Mouse (Mus musculus) limb, embryonic 12.5 days (tissue): ENCODE data around the gene Slc35f3. TPM values are rescaled to one million over a fixed set of nuclear protein-coding genes. Genes with fewer than 3 reads are reported as not detected.

Experiments used
- ATAC-seq: fragments of 200-750 bp; cut with Nextera tagmentation; 2 replicates; pipeline ENCODE4 v1.8.0; 2017; ENCODE audit warnings: low read depth, moderate TSS enrichment; ENCODE audit not compliant: insufficient number of reproducible peaks, insufficient read depth, low FRiP score, low TSS enrichment
- H3K27ac ChIP-seq: fragments of 300-500 bp; sonication (generic); 2 replicates; pipeline ENCODE4 v1.5.1; 2016; ENCODE audit warnings: mild to moderate bottlenecking, moderate library complexity
- H3K27me3 ChIP-seq: fragments of 300-500 bp; sonication (generic); 2 replicates; pipeline ENCODE4 v1.6.1; 2016; ENCODE audit warnings: mild to moderate bottlenecking, moderate library complexity
- H3K36me3 ChIP-seq: fragments of 300-500 bp; sonication (generic); 2 replicates; pipeline ENCODE4 v1.6.1; 2016; ENCODE audit warnings: mild to moderate bottlenecking, moderate library complexity
- H3K4me1 ChIP-seq: fragments of 300-500 bp; sonication (generic); replicated peaks from 2 replicates; pipeline ENCODE4 v1.6.1; 2016
- H3K4me2 ChIP-seq: fragments of 300-500 bp; sonication (generic); 2 replicates; pipeline ENCODE4 v1.6.1; 2016; ENCODE audit warnings: mild to moderate bottlenecking, moderate library complexity
- H3K4me3 ChIP-seq: fragments of 300-500 bp; sonication (generic); replicated peaks from 2 replicates; pipeline ENCODE4 v1.5.1; 2016; ENCODE audit warnings: mild to moderate bottlenecking
- H3K9ac ChIP-seq: fragments of 300-500 bp; sonication (generic); replicated peaks from 2 replicates; pipeline ENCODE4 v1.6.1; 2016; ENCODE audit warnings: mild to moderate bottlenecking, moderate library complexity
- H3K9me3 ChIP-seq: fragments of 300-500 bp; sonication (generic); 2 replicates; pipeline ENCODE4 v1.6.1; 2016; ENCODE audit warnings: mild to moderate bottlenecking, moderate library complexity
- WGBS: fragments of 180-500 bp; shearing (Covaris S2); methylation state at CpG from one replicate; pipeline ENCODE4 v1.1.7; 2016; 5-methylcytosine and 5-hydroxymethylcytosine counted together
- polyA plus RNA-seq: library from polyadenylated mRNA; unstranded; fragments of >200 nt; fragmentation: Nextera tagmentation; extraction: Ambion mirVana; gene quantifications from 2 replicates; pipeline ENCODE4 v1.2.1, GENCODE M21; 2016

The Slc35f3 gene
- polyA plus RNA-seq, 1 experiment from 2014 or later, result 0.56 TPM

GRCm38 (mm10) chr8:126275886-126276285 is 22.5 kb upstream of the Slc35f3 start:
- Histone ChIP-seq H3K4me3 (no peak overlapping the region), H3K9ac (no peak overlapping the region), H3K9me3 (no peaks in the 10 kb centered on the region), H3K4me2 (no peak overlapping the region), H3K4me1 (no peaks in the 10 kb centered on the region), H3K27me3 (no peaks in the 10 kb centered on the region), H3K36me3 (no peaks in the 10 kb centered on the region), H3K27ac (no peak overlapping the region)
- ATAC-seq, result no peak
- 76% methylated on average over 4 of the region's 4 CpGs for WGBS

GRCm38 (mm10) chr8:126291951-126292350 is 6.4 kb upstream of the Slc35f3 start:
- ATAC-seq, result no peak
- 88% methylated on average over 10 of the region's 10 CpGs for WGBS

GRCm38 (mm10) chr8:126297284-126297845 is 993 bp upstream of the Slc35f3 start:
- Histone ChIP-seq H3K4me3 (no peak overlapping the region), H3K27ac (no peak overlapping the region), H3K4me1 (peaks cover 6% of the 10 kb centered on the region), H3K4me2 (no peak overlapping the region), H3K9ac (no peak overlapping the region), H3K27me3 (peaks cover 45% of the 10 kb centered on the region), H3K36me3 (no peaks in the 10 kb centered on the region), H3K9me3 (no peaks in the 10 kb centered on the region)
- 30% methylated on average over 1 of the region's 1 CpGs for WGBS
- ATAC-seq, result no peak

More at GRCm38 (mm10) chr8:126291951-126292350, 6.4 kb upstream of the Slc35f3 start:
- H3K9me3 ChIP-seq, result no peaks in the 10 kb centered on the region
- no peak overlapping the region for H3K27ac ChIP-seq
- H3K4me3 ChIP-seq, result no peak overlapping the region
- H3K36me3 ChIP-seq, result no peaks in the 10 kb centered on the region
- no peak overlapping the region for H3K4me2 ChIP-seq
- no peaks in the 10 kb centered on the region for H3K4me1 ChIP-seq
- H3K9ac ChIP-seq, result no peak overlapping the region
- H3K27me3 ChIP-seq, result peaks cover 17% of the 10 kb centered on the region; the same call in 1 of the 2 replicates

- Histone ChIP-seq H3K4me3 (no peak overlapping the region), H3K9ac (no peak overlapping the region), H3K4me1 (peaks cover 6% of the 10 kb centered on the region), H3K36me3 (no peaks in the 10 kb centered on the region), H3K9me3 (no peaks in the 10 kb centered on the region), H3K27me3 (peaks cover 48% of the 10 kb centered on the region), H3K4me2 (peak overlapping the region; percentile 97), H3K27ac (no peak overlapping the region)
- no peak for ATAC-seq
- WGBS, result 22% methylated on average over 7 of the region's 7 CpGs
Observed at GRCm38 (mm10) chr8:126299333-126299732, 975 bp downstream of the Slc35f3 start.

- H3K4me1 ChIP-seq, result peaks cover 6% of the 10 kb centered on the region
- peaks cover 48% of the 10 kb centered on the region for H3K27me3 ChIP-seq
- H3K36me3 ChIP-seq, result no peaks in the 10 kb centered on the region
- no peak overlapping the region for H3K4me3 ChIP-seq
- ATAC-seq, result no peak
- no peak overlapping the region for H3K9ac ChIP-seq
- no peaks in the 10 kb centered on the region for H3K9me3 ChIP-seq
- H3K4me2 ChIP-seq, result no peak overlapping the region
- WGBS, result 89% methylated on average over 5 of the region's 5 CpGs
- H3K27ac ChIP-seq, result no peak overlapping the region
Observed at GRCm38 (mm10) chr8:126300350-126300749, 2.0 kb downstream of the Slc35f3 start.

- WGBS, result 48% methylated on average over 6 of the region's 6 CpGs
Observed at GRCm38 (mm10) chr8:126301580-126301979, 3.2 kb downstream of the Slc35f3 start.

GRCm38 (mm10) chr8:126307164-126307563 is 8.8 kb downstream of the Slc35f3 start:
- Histone ChIP-seq H3K4me1 (no peaks in the 10 kb centered on the region), H3K9ac (no peak overlapping the region), H3K9me3 (0 out of 2 replicates have a peak, but pooled peaks cover 4% of the 10 kb centered on the region), H3K27ac (no peak overlapping the region), H3K4me3 (no peak overlapping the region), H3K4me2 (no peak overlapping the region), H3K27me3 (peaks cover 3% of the 10 kb centered on the region; the same call in 1 of the 2 replicates), H3K36me3 (no peaks in the 10 kb centered on the region)
- WGBS, result 82% methylated on average over 9 of the region's 9 CpGs
- no peak for ATAC-seq

More at GRCm38 (mm10) chr8:126301580-126301979, 3.2 kb downstream of the Slc35f3 start:
- no peaks in the 10 kb centered on the region for H3K9me3 ChIP-seq
- no peak for ATAC-seq
- H3K27ac ChIP-seq, result no peak overlapping the region
- H3K4me2 ChIP-seq, result no peak overlapping the region
- H3K36me3 ChIP-seq, result no peaks in the 10 kb centered on the region
- H3K4me3 ChIP-seq, result no peak overlapping the region
- peaks cover 6% of the 10 kb centered on the region for H3K4me1 ChIP-seq
- no peak overlapping the region for H3K9ac ChIP-seq
- H3K27me3 ChIP-seq, result peaks cover 48% of the 10 kb centered on the region

- 44% methylated on average over 1 of the region's 1 CpGs for WGBS
- H3K9ac ChIP-seq, result no peak overlapping the region
- H3K4me2 ChIP-seq, result no peak overlapping the region
- ATAC-seq, result no peak
- H3K4me1 ChIP-seq, result no peaks in the 10 kb centered on the region
- 0 out of 2 replicates have a peak, but pooled peaks cover 4% of the 10 kb centered on the region for H3K9me3 ChIP-seq
- H3K27me3 ChIP-seq, result no peaks in the 10 kb centered on the region
- no peak overlapping the region for H3K27ac ChIP-seq
- H3K36me3 ChIP-seq, result no peaks in the 10 kb centered on the region
- no peak overlapping the region for H3K4me3 ChIP-seq
Observed at GRCm38 (mm10) chr8:126309015-126309414, 10.7 kb downstream of the Slc35f3 start.

- Histone ChIP-seq H3K4me2 (no peak overlapping the region), H3K27ac (no peak overlapping the region), H3K36me3 (no peaks in the 10 kb centered on the region), H3K4me1 (peaks cover 9% of the 10 kb centered on the region; the same call in 1 of the 2 replicates), H3K4me3 (no peak overlapping the region), H3K27me3 (no peaks in the 10 kb centered on the region), H3K9ac (no peak overlapping the region), H3K9me3 (no peaks in the 10 kb centered on the region)
- WGBS, result 64% methylated on average over 2 of the region's 2 CpGs
- ATAC-seq, result no peak
Observed at GRCm38 (mm10) chr8:126324931-126325330, 26.6 kb downstream of the Slc35f3 start.

- no peak for ATAC-seq
- H3K27me3 ChIP-seq, result no peaks in the 10 kb centered on the region
- WGBS, result 67% methylated on average over 1 of the region's 1 CpGs
- no peaks in the 10 kb centered on the region for H3K36me3 ChIP-seq
- H3K4me3 ChIP-seq, result no peak overlapping the region
- no peak overlapping the region for H3K9ac ChIP-seq
- H3K4me2 ChIP-seq, result no peak overlapping the region
- H3K9me3 ChIP-seq, result no peaks in the 10 kb centered on the region
- H3K27ac ChIP-seq, result no peak overlapping the region
- peaks cover 9% of the 10 kb centered on the region; the same call in 1 of the 2 replicates for H3K4me1 ChIP-seq
Observed at GRCm38 (mm10) chr8:126326136-126326535, 27.8 kb downstream of the Slc35f3 start.

GRCm38 (mm10) chr8:126326731-126327130 is 28.4 kb downstream of the Slc35f3 start:
- H3K4me1 ChIP-seq, result peaks cover 9% of the 10 kb centered on the region; the same call in 1 of the 2 replicates
- no peaks in the 10 kb centered on the region for H3K27me3 ChIP-seq
- H3K9me3 ChIP-seq, result no peaks in the 10 kb centered on the region
- ATAC-seq, result peak; percentile 37; the same call in 1 of the 2 replicates
- no peaks in the 10 kb centered on the region for H3K36me3 ChIP-seq
- no peak overlapping the region for H3K9ac ChIP-seq
- H3K4me3 ChIP-seq, result no peak overlapping the region
- H3K27ac ChIP-seq, result no peak overlapping the region
- H3K4me2 ChIP-seq, result no peak overlapping the region
- WGBS, result 50% methylated on average over 8 of the region's 8 CpGs

GRCm38 (mm10) chr8:126327786-126328185 is 29.4 kb downstream of the Slc35f3 start:
- Histone ChIP-seq H3K4me3 (no peak overlapping the region), H3K36me3 (no peaks in the 10 kb centered on the region), H3K27me3 (no peaks in the 10 kb centered on the region), H3K4me2 (no peak overlapping the region), H3K9ac (no peak overlapping the region), H3K4me1 (peaks cover 9% of the 10 kb centered on the region; the same call in 1 of the 2 replicates), H3K9me3 (no peaks in the 10 kb centered on the region), H3K27ac (no peak overlapping the region)
- 63% methylated on average over 5 of the region's 5 CpGs for WGBS
- no peak for ATAC-seq
